Mouse (Mus musculus) E14TG2a.4 (cell line): ENCODE results near the gene Hdac1.

ENCODE experiments used
- CTCF ChIP-seq: conservative IDR thresholded peaks from 2 replicates; pipeline ENCODE4 v1.5.1; 2014; ENCODE audit warnings: low read length
- NANOG ChIP-seq: IDR thresholded peaks from 2 replicates; pipeline ENCODE4 v1.6.1; 2014; ENCODE audit warnings: borderline replicate concordance, low read length, mixed read lengths
- POU5F1 ChIP-seq: IDR thresholded peaks from 2 replicates; pipeline ENCODE4 v1.6.1; 2014; ENCODE audit warnings: low read length, borderline replicate concordance

DNA sequence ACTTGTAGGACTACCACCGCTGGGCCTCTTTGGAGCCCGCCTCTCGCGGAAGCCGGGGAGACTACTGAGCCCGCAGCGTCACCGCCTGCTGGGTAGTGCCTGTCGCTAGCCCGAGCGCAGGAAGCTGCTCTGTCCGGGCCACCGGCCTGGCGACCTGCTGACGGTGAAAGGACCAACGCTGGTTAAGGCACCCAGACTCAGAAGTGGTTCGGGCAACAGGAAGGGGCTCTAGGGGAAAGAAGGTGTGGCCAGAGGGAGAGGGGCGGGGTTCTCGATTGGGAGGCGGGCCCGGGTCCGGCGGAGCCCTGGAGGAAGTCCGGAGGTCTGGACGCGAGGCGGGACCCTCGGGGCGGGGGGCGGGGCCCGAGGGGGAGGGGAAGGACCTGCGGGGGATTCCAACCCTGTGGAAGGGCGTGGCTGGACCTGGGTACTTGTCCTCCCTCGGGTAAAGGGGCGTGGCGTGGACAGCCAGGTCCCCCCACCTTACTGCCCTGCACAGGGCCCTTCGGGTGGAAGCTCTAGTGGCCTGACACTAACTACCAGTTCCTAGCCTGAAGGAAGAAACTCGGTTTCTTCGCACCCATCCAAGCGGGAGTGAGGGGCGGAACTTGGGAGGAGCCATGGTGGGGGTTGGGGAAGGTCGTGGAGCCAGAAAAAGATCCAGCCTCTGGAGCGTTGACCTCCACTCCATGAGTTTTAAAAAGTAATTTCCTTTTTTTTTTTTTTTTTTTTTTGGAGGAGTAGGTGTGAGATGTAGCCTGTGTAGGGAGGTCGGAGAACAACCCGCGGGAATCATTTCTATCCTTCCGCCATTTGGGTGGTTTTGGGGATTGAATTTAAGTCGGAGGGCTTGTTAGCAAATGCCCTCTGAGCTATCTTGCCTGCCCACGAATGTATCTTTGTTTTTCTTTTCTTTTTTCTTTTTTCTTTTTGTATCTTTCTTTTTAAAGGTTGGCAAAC, 41.6 kb downstream of the Hdac1 start:
- no peak for TF ChIP-seq CTCF
- no peak for TF ChIP-seq NANOG
- no peak for TF ChIP-seq POU5F1
